Mouse (Mus musculus) E14TG2a.4 (cell line): ENCODE data around the gene Rybp.
A peak's percentile ranks its signal among the peaks of the same experiment; 100 is the strongest.

Source experiments
- CTCF ChIP-seq: conservative IDR thresholded peaks from 2 replicates; pipeline ENCODE4 v1.5.1; 2014; ENCODE audit warnings: low read length
- NANOG ChIP-seq: IDR thresholded peaks from 2 replicates; pipeline ENCODE4 v1.6.1; 2014; ENCODE audit warnings: borderline replicate concordance, low read length, mixed read lengths
- POU5F1 ChIP-seq: IDR thresholded peaks from 2 replicates; pipeline ENCODE4 v1.6.1; 2014; ENCODE audit warnings: low read length, borderline replicate concordance

- TF ChIP-seq CTCF (0 out of 2 replicates have a peak, but pooled peaks have one; percentile 21), NANOG (no peak), POU5F1 (no peak)
Measured at GRCm38 (mm10) chr6:100333745-100334144, 46.5 kb upstream of the Rybp start.
